Mouse (Mus musculus): ENCODE measurements around the gene Plb1. TPM values are rescaled to one million over a fixed set of nuclear protein-coding genes. Genes with fewer than 3 reads are reported as not detected.

Plb1 gene
- polyA plus RNA-seq, 1 experiment from 2014 or later, result not detected

DNA sequence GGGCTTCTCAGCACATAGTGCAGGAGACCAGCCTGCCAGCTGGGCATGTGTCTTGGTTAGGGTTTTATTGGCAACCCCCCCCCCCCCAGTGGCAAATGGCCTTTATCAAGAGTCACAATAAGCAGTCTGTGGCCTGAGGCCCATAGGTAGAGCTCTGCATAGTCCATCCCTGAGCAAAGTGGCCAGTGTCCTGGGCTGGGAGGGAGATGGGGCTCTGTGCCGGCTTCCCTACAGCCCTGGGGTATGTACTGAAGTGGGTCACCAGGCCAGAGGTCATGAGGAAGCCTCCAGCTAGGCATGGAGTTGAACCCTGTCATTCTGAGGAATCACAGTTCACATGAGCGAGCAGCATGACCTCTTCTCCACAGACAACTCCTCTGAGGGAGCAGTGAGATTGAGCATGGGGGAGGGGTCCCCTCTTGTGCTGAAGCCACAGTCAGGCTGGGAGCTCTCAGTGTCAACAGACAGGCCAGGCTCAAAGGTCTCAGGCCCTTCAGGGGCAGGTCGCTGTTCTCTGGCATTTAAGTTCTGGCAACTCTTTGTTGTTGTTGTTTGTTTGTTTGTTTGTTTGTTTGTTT, 79.2 kb downstream of the Plb1 start:
- 34% methylated on average over 3 of the region's 3 CpGs for WGBS
- Histone ChIP-seq H3K27ac (replicated peaks; ENCODE audit: low read depth, low read length) (no peak overlapping the region), H3K4me1 (ENCODE audit: control insufficient read depth, insufficient read depth, low read length) (no peaks in the 10 kb centered on the region), H3K4me3 (ENCODE audit: low read depth, low read length) (no peak overlapping the region), H3K9ac (replicated peaks; ENCODE audit: low read length) (no peak overlapping the region), H3K9me3 (replicated peaks; ENCODE audit: control insufficient read depth, low read length) (no peaks in the 10 kb centered on the region), H3K27me3 (ENCODE audit: control insufficient read depth, insufficient read depth, low read length) (no peaks in the 10 kb centered on the region), H3K36me3 (replicated peaks; ENCODE audit: control insufficient read depth, insufficient read depth, low read depth, low read length) (no peaks in the 10 kb centered on the region), H3K4me2 (ENCODE audit: low read depth, low read length) (no peak overlapping the region)
- ATAC-seq (replicated peaks; ENCODE audit: insufficient number of reproducible peaks, low FRiP score, low TSS enrichment, low read depth), result 0 out of 2 replicates have a peak, but pooled peaks have one; percentile 23
- no peak for DNase-seq (ENCODE audit: low spot score)

GRCm38 (mm10) chr5:32313671-32314070, 81.2 kb downstream of the Plb1 start:
- H3K27ac ChIP-seq (replicated peaks; ENCODE audit: low read depth, low read length), result no peak overlapping the region
- H3K4me3 ChIP-seq (ENCODE audit: low read depth, low read length), result no peak overlapping the region
- ATAC-seq (replicated peaks; ENCODE audit: insufficient number of reproducible peaks, low FRiP score, low TSS enrichment, low read depth) (no peak), DNase-seq (ENCODE audit: low spot score) (no peak)
- no peaks in the 10 kb centered on the region for H3K9me3 ChIP-seq (replicated peaks; ENCODE audit: control insufficient read depth, low read length)
- H3K4me2 ChIP-seq (ENCODE audit: low read depth, low read length), result no peak overlapping the region
- no peaks in the 10 kb centered on the region for H3K36me3 ChIP-seq (replicated peaks; ENCODE audit: control insufficient read depth, insufficient read depth, low read depth, low read length)
- no peak overlapping the region for H3K9ac ChIP-seq (replicated peaks; ENCODE audit: low read length)
- H3K27me3 ChIP-seq (ENCODE audit: control insufficient read depth, insufficient read depth, low read length), result no peaks in the 10 kb centered on the region
- no peaks in the 10 kb centered on the region for H3K4me1 ChIP-seq (ENCODE audit: control insufficient read depth, insufficient read depth, low read length)
- WGBS, result 80% methylated on average over 6 of the region's 6 CpGs

GRCm38 (mm10) chr5:32314731-32315130, 82.2 kb downstream of the Plb1 start:
- H3K4me2 ChIP-seq (ENCODE audit: low read depth, low read length), result no peak overlapping the region
- no peaks in the 10 kb centered on the region for H3K4me1 ChIP-seq (ENCODE audit: control insufficient read depth, insufficient read depth, low read length)

DNA sequence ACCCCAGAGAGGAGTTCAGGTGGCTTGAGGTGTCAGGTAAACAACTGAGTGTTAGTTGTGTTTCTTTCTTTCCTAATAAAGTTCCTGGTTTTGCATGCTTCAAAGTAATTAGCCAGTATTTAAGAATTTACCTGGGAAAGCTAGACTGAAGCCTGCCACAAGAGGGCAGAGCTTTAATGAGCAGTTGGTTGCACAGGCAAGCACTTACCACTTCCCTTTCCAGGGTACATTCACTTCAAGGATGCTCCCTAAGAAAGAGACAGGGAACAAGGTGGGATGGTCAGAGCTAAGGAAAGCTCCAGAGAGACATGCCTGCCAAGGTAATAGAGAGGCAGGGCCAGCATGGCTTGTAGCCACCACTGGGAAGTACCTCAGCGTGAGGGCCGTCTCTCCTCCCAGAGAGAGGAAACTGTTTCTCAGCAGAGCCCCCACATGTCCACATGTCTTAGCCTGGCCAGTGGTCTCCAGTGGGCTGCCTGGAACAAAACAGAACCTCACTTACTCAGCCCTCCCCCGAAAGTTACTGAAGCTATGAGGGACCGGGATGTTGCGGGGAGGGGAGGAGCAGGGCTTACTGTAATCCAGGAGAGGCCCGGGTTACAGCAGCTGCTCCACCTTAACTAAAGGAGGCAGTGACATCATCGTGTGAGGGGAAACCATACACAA, 89.8 kb downstream of the Plb1 start:
- WGBS, result 51% methylated on average over 7 of the region's 7 CpGs
- Histone ChIP-seq H3K9me3 (replicated peaks; ENCODE audit: control insufficient read depth, low read length) (no peaks in the 10 kb centered on the region), H3K27ac (replicated peaks; ENCODE audit: low read depth, low read length) (no peak overlapping the region), H3K4me2 (ENCODE audit: low read depth, low read length) (no peak overlapping the region), H3K4me3 (ENCODE audit: low read depth, low read length) (no peak overlapping the region), H3K27me3 (ENCODE audit: control insufficient read depth, insufficient read depth, low read length) (no peaks in the 10 kb centered on the region), H3K9ac (replicated peaks; ENCODE audit: low read length) (no peak overlapping the region), H3K4me1 (ENCODE audit: control insufficient read depth, insufficient read depth, low read length) (no peaks in the 10 kb centered on the region), H3K36me3 (replicated peaks; ENCODE audit: control insufficient read depth, insufficient read depth, low read depth, low read length) (no peaks in the 10 kb centered on the region)
- DNase-seq (ENCODE audit: low spot score), result peak; percentile 67
- ATAC-seq (replicated peaks; ENCODE audit: insufficient number of reproducible peaks, low FRiP score, low TSS enrichment, low read depth), result no peak

More at GRCm38 (mm10) chr5:32314731-32315130, 82.2 kb downstream of the Plb1 start:
- ATAC-seq (replicated peaks; ENCODE audit: insufficient number of reproducible peaks, low FRiP score, low TSS enrichment, low read depth) (no peak), DNase-seq (ENCODE audit: low spot score) (no peak)
- Histone ChIP-seq H3K27me3 (ENCODE audit: control insufficient read depth, insufficient read depth, low read length) (no peaks in the 10 kb centered on the region), H3K9ac (replicated peaks; ENCODE audit: low read length) (no peak overlapping the region), H3K27ac (replicated peaks; ENCODE audit: low read depth, low read length) (no peak overlapping the region), H3K36me3 (replicated peaks; ENCODE audit: control insufficient read depth, insufficient read depth, low read depth, low read length) (no peaks in the 10 kb centered on the region), H3K9me3 (replicated peaks; ENCODE audit: control insufficient read depth, low read length) (no peaks in the 10 kb centered on the region), H3K4me3 (ENCODE audit: low read depth, low read length) (no peak overlapping the region)
- 63% methylated on average over 2 of the region's 2 CpGs for WGBS

- no peak for ATAC-seq (replicated peaks; ENCODE audit: insufficient number of reproducible peaks, low FRiP score, low TSS enrichment, low read depth)
- no peak overlapping the region for H3K27ac ChIP-seq (replicated peaks; ENCODE audit: low read depth, low read length)
- DNase-seq (ENCODE audit: low spot score), result no peak
- H3K9me3 ChIP-seq (replicated peaks; ENCODE audit: control insufficient read depth, low read length), result no peaks in the 10 kb centered on the region
- no peaks in the 10 kb centered on the region for H3K36me3 ChIP-seq (replicated peaks; ENCODE audit: control insufficient read depth, insufficient read depth, low read depth, low read length)
- WGBS, result 91% methylated on average over 7 of the region's 7 CpGs
- no peak overlapping the region for H3K9ac ChIP-seq (replicated peaks; ENCODE audit: low read length)
- no peak overlapping the region for H3K4me2 ChIP-seq (ENCODE audit: low read depth, low read length)
- H3K4me3 ChIP-seq (ENCODE audit: low read depth, low read length), result no peak overlapping the region
- no peaks in the 10 kb centered on the region for H3K4me1 ChIP-seq (ENCODE audit: control insufficient read depth, insufficient read depth, low read length)
- no peaks in the 10 kb centered on the region for H3K27me3 ChIP-seq (ENCODE audit: control insufficient read depth, insufficient read depth, low read length)
Measured at GRCm38 (mm10) chr5:32328139-32328538, 95.6 kb downstream of the Plb1 start.

GRCm38 (mm10) chr5:32332591-32332990, 100.1 kb downstream of the Plb1 start:
- 77% methylated on average over 4 of the region's 4 CpGs for WGBS
- no peaks in the 10 kb centered on the region; the same call in 1 of the 2 replicates for H3K4me1 ChIP-seq (ENCODE audit: control insufficient read depth, insufficient read depth, low read length)
- ATAC-seq (replicated peaks; ENCODE audit: insufficient number of reproducible peaks, low FRiP score, low TSS enrichment, low read depth) (no peak), DNase-seq (ENCODE audit: low spot score) (no peak)
- no peak overlapping the region for H3K4me3 ChIP-seq (ENCODE audit: low read depth, low read length)
- H3K4me2 ChIP-seq (ENCODE audit: low read depth, low read length), result no peak overlapping the region
- no peaks in the 10 kb centered on the region for H3K9me3 ChIP-seq (replicated peaks; ENCODE audit: control insufficient read depth, low read length)
- no peak overlapping the region for H3K27ac ChIP-seq (replicated peaks; ENCODE audit: low read depth, low read length)
- no peaks in the 10 kb centered on the region for H3K36me3 ChIP-seq (replicated peaks; ENCODE audit: control insufficient read depth, insufficient read depth, low read depth, low read length)
- no peak overlapping the region for H3K9ac ChIP-seq (replicated peaks; ENCODE audit: low read length)
- H3K27me3 ChIP-seq (ENCODE audit: control insufficient read depth, insufficient read depth, low read length), result no peaks in the 10 kb centered on the region

DNA sequence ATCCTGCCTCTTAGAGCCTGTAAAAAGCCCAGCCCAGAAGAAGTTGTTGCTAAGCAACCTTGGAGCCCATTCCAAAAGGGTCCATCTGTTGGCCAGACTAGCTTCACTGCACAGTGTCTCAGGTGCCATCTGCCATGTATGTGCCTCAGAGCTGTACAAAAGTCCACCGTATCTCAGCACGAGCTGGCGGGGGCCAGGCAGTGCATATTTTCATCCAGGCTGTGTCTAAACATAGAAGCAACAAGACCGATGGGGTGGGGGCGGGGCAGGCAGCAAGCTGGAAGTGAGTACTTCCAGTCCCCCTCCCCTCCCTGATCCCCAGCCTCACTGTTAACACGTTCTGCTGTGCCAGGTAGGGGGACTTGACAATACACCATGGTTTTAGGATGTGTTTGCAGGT, 102.7 kb downstream of the Plb1 start:
- 37% methylated on average over 6 of the region's 6 CpGs for WGBS

GRCm38 (mm10) chr5:32336092-32336491, 103.6 kb downstream of the Plb1 start:
- no peaks in the 10 kb centered on the region for H3K9me3 ChIP-seq (replicated peaks; ENCODE audit: control insufficient read depth, low read length)
- WGBS, result 57% methylated on average over 5 of the region's 5 CpGs
- ATAC-seq (replicated peaks; ENCODE audit: insufficient number of reproducible peaks, low FRiP score, low TSS enrichment, low read depth), result no peak
- no peak for DNase-seq (ENCODE audit: low spot score)
- no peaks in the 10 kb centered on the region for H3K27me3 ChIP-seq (ENCODE audit: control insufficient read depth, insufficient read depth, low read length)
- no peak overlapping the region for H3K4me3 ChIP-seq (ENCODE audit: low read depth, low read length)
- H3K36me3 ChIP-seq (replicated peaks; ENCODE audit: control insufficient read depth, insufficient read depth, low read depth, low read length), result no peaks in the 10 kb centered on the region
- H3K27ac ChIP-seq (replicated peaks; ENCODE audit: low read depth, low read length), result no peak overlapping the region
- H3K9ac ChIP-seq (replicated peaks; ENCODE audit: low read length), result no peak overlapping the region
- H3K4me2 ChIP-seq (ENCODE audit: low read depth, low read length), result no peak overlapping the region
- H3K4me1 ChIP-seq (ENCODE audit: control insufficient read depth, insufficient read depth, low read length), result no peaks in the 10 kb centered on the region; the same call in 1 of the 2 replicates

More for the DNA sequence above, 102.7 kb downstream of the Plb1 start:
- peak; percentile 17 for DNase-seq (ENCODE audit: low spot score)
- H3K4me3 ChIP-seq (ENCODE audit: low read depth, low read length), result no peak overlapping the region
- ATAC-seq (replicated peaks; ENCODE audit: insufficient number of reproducible peaks, low FRiP score, low TSS enrichment, low read depth), result peak; percentile 39; the same call in 1 of the 2 replicates
- no peaks in the 10 kb centered on the region; the same call in 1 of the 2 replicates for H3K4me1 ChIP-seq (ENCODE audit: control insufficient read depth, insufficient read depth, low read length)
- H3K27me3 ChIP-seq (ENCODE audit: control insufficient read depth, insufficient read depth, low read length), result no peaks in the 10 kb centered on the region
- H3K4me2 ChIP-seq (ENCODE audit: low read depth, low read length), result no peak overlapping the region
- H3K9ac ChIP-seq (replicated peaks; ENCODE audit: low read length), result no peak overlapping the region
- H3K27ac ChIP-seq (replicated peaks; ENCODE audit: low read depth, low read length), result no peak overlapping the region
- no peaks in the 10 kb centered on the region for H3K36me3 ChIP-seq (replicated peaks; ENCODE audit: control insufficient read depth, insufficient read depth, low read depth, low read length)
- no peaks in the 10 kb centered on the region for H3K9me3 ChIP-seq (replicated peaks; ENCODE audit: control insufficient read depth, low read length)
